Mouse (Mus musculus): Measurements from ENCODE around the gene Cyth3. TPM values are rescaled to one million over a fixed set of nuclear protein-coding genes. Genes with fewer than 3 reads are reported as not detected.

Cyth3 gene
- total and polyA plus RNA-seq, 2 experiments from 2014 or later: 35.5 to 43.3 TPM

DNA sequence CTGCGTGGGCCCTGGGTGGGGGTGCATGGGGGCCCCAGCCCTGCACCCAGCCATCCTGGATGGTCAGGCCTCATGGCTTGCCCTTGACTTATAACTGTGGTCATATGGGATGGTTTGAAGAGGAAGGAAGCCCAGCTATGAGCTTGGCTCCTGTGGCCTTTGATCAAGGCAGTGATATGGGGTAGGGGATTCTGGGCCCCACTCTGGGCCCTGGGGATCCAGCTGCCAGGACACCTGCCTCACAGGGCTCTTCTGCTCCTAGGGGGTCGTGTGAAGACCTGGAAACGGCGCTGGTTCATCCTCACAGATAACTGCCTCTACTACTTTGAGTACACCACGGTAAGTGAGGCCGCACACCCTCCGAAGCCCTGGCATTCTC lies 84.6 kb downstream of the Cyth3 start:
- no peak overlapping the region for H3K27ac ChIP-seq
- no peak for ATAC-seq
- H3K4me1 ChIP-seq (ENCODE audit: insufficient read depth, low read length): 0 out of 2 replicates have a peak, but pooled peaks cover 2% of the 10 kb centered on the region
- H3K27me3 ChIP-seq (ENCODE audit: insufficient read depth, low read length): no peaks in the 10 kb centered on the region
- no peak overlapping the region for H3K9ac ChIP-seq (replicated peaks; ENCODE audit: low read length)
- no peak for TF ChIP-seq CTCF (IDR thresholded peaks at IDR 0.05; ENCODE audit: low read depth)
- H3K4me2 ChIP-seq (ENCODE audit: low read depth, low read length): no peak overlapping the region
- H3K9me3 ChIP-seq (ENCODE audit: low read length): no peaks in the 10 kb centered on the region
- WGBS: 84% methylated on average over 7 of the region's 7 CpGs
- DNase-seq (ENCODE audit: low spot score): no peak
- H3K4me3 ChIP-seq (ENCODE audit: low read length): no peak overlapping the region
- peaks cover 38% of the 10 kb centered on the region for H3K36me3 ChIP-seq (ENCODE audit: insufficient read depth, low read length)

DNA sequence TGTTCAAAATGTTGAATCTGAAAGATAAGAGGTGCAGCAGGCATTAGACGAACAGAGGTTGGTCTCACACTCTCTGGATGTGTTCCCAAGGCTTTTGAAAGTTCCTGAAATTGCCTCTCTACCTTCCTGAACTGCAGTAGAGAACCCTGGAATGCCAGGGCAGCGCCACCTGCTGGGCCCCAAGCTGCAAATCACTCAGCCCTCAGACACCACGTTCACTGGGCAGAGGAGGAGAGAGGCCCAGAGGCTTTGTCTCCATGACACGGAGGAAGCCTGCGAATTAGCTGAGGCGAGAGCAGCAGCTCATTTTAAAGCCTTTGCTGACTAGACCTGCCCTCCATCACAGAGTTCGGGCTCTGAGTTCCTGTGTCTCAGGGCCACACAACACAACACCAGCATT lies 89.1 kb downstream of the Cyth3 start:
- 9% methylated on average over 7 of the region's 7 CpGs for WGBS
- no peak overlapping the region for H3K9ac ChIP-seq (replicated peaks; ENCODE audit: low read length)
- H3K4me2 ChIP-seq (ENCODE audit: low read depth, low read length): no peak overlapping the region
- no peaks in the 10 kb centered on the region for H3K4me1 ChIP-seq (ENCODE audit: insufficient read depth, low read length)
- H3K9me3 ChIP-seq (ENCODE audit: low read length): no peaks in the 10 kb centered on the region
- no peak overlapping the region for H3K27ac ChIP-seq
- no peaks in the 10 kb centered on the region for H3K27me3 ChIP-seq (ENCODE audit: insufficient read depth, low read length)
- peak; percentile 87 for DNase-seq (ENCODE audit: low spot score)
- peak; percentile 92 for TF ChIP-seq CTCF (IDR thresholded peaks at IDR 0.05; ENCODE audit: low read depth)
- ATAC-seq: peak; percentile 84
- H3K4me3 ChIP-seq (ENCODE audit: low read length): no peak overlapping the region
- H3K36me3 ChIP-seq (ENCODE audit: insufficient read depth, low read length): peaks cover 67% of the 10 kb centered on the region

DNA sequence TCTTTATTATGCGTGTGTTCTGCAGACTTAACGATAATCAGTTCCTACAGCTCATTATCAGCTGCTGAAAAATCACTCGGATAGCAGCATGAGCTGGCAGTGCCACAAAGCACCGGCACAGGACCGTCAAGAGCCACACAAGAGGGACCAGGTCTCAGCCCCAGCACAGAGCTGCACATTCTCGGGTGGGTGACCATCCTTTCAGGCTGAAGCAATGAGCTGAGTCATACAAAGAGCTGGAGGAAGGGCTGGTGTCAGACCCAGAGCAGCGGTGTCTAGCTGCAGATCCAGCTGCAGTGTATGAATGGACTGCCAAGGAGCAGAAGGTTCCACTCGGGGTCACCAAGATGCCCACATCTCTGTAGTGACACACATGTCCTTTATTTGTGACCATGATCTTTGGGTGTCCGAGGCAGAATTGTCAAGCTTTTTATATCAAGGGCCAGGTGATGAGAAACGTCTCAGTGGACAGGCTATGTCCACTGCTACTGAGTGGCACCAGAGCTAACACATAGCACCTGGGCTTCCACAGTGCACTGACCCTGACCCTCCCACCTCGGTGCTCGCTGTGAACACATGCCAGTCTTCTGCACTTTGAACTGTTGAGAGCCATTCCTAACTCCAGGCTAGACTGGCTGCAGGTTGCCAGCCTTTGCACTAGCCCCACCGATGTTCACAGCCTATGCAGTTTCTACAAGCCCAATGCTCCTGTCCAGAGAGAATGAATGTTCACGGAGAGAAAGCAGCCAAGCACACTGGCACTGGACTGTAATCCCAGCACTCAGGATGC lies 90.0 kb downstream of the Cyth3 start:
- ATAC-seq (no peak), DNase-seq (ENCODE audit: low spot score) (no peak)
- Histone ChIP-seq H3K9me3 (ENCODE audit: low read length) (no peaks in the 10 kb centered on the region), H3K4me3 (ENCODE audit: low read length) (no peak overlapping the region), H3K36me3 (ENCODE audit: insufficient read depth, low read length) (peaks cover 73% of the 10 kb centered on the region), H3K27ac (no peak overlapping the region), H3K4me1 (ENCODE audit: insufficient read depth, low read length) (no peaks in the 10 kb centered on the region), H3K9ac (replicated peaks; ENCODE audit: low read length) (no peak overlapping the region), H3K27me3 (ENCODE audit: insufficient read depth, low read length) (no peaks in the 10 kb centered on the region), H3K4me2 (ENCODE audit: low read depth, low read length) (no peak overlapping the region)
- 79% methylated on average over 14 of the region's 14 CpGs for WGBS
- no peak for TF ChIP-seq CTCF (IDR thresholded peaks at IDR 0.05; ENCODE audit: low read depth)

DNA sequence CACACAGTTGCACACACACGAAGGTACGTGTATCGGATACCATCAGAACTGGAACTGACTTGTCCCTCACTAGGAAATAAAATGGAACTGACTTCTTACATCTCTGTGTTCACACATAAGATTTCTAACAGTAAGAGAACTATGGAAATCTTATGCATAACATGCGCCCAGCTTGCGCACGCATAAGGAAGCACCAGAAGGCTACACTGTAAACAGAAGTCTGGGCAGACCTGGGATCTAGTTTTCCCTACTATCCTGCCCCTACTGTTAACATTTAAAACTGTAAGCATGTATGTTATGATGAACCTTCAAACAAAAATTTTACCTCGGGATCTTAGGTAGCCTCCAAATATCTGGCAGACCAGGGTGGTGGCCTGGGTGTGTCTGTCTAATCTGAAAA lies 99.7 kb downstream of the Cyth3 start:
- Histone ChIP-seq H3K27ac (no peak overlapping the region), H3K4me2 (ENCODE audit: low read depth, low read length) (no peak overlapping the region), H3K27me3 (ENCODE audit: insufficient read depth, low read length) (no peaks in the 10 kb centered on the region), H3K9me3 (ENCODE audit: low read length) (no peaks in the 10 kb centered on the region), H3K9ac (replicated peaks; ENCODE audit: low read length) (no peak overlapping the region), H3K36me3 (ENCODE audit: insufficient read depth, low read length) (peaks cover 77% of the 10 kb centered on the region), H3K4me1 (ENCODE audit: insufficient read depth, low read length) (no peaks in the 10 kb centered on the region), H3K4me3 (ENCODE audit: low read length) (no peak overlapping the region)
- 95% methylated on average over 7 of the region's 7 CpGs for WGBS
- no peak for DNase-seq (ENCODE audit: low spot score)
- TF ChIP-seq CTCF (IDR thresholded peaks at IDR 0.05; ENCODE audit: low read depth): no peak
- no peak for ATAC-seq

DNA sequence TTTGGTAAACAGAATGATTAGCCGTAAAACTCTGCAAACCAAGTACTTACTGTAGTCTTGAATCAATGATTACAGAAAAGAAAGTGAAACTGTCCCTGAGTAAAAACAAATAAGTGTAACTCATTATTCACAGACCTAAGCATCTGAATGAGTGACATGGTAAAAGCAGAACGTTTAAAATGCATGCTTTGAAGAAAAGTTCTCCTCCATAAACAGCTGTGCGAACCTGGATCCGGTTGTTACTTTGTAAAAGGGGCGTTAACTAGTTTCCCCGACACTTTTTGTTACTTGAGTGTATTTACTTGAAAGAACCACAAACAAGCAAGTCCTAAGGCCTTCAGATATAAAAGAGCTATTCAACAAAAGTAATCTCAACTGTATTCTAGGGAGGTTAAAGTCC lies 108.7 kb downstream of the Cyth3 start:
- Histone ChIP-seq H3K4me1 (ENCODE audit: insufficient read depth, low read length) (no peaks in the 10 kb centered on the region; the same call in 1 of the 2 replicates), H3K4me3 (ENCODE audit: low read length) (peak overlapping the region; percentile 94), H3K9me3 (ENCODE audit: low read length) (no peaks in the 10 kb centered on the region), H3K27ac (no peak overlapping the region), H3K27me3 (ENCODE audit: insufficient read depth, low read length) (no peaks in the 10 kb centered on the region), H3K4me2 (ENCODE audit: low read depth, low read length) (peak overlapping the region; percentile 86), H3K36me3 (ENCODE audit: insufficient read depth, low read length) (peaks cover 8% of the 10 kb centered on the region; the same call in 1 of the 2 replicates), H3K9ac (replicated peaks; ENCODE audit: low read length) (peak overlapping the region; percentile 98)
- no peak for ATAC-seq
- TF ChIP-seq CTCF (IDR thresholded peaks at IDR 0.05; ENCODE audit: low read depth): no peak
- DNase-seq (ENCODE audit: low spot score): no peak
- 12% methylated on average over 6 of the region's 6 CpGs for WGBS

DNA sequence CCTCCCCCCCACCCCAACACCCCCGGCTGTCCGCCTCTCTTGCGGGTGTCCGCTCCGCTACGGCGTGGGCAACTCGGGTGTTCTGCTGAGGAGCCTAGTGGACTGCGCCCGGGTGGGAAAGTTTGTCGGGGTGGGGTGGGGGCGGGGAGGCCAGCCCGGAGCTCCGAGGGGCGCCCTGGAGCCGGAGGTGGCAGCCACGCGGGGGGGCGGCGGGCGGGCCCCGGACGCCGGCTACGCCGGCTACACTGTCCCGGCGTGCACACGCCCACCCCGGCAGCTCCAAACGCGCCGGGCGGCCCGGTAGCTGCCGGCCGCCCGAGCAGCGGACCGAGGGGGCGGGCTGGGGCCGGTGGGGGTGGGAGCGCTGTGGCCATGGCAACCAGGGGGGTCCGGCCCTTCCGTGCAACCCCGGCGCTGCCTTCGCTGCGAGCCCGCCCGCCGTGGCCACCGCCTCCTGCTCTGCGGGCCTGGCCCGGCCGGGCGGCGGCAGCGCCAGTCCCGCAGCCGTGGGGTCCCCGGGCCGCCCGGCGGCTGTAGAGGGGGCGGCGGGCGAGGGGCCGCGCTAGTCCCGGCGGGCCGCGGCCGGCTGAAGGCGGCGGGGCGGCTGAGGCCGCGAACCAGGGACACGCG lies 109.4 kb downstream of the Cyth3 start:
- Histone ChIP-seq H3K9ac (replicated peaks; ENCODE audit: low read length) (peak overlapping the region; percentile 98), H3K27ac (peak overlapping the region; percentile 90), H3K36me3 (ENCODE audit: insufficient read depth, low read length) (peaks cover 8% of the 10 kb centered on the region; the same call in 1 of the 2 replicates), H3K4me2 (ENCODE audit: low read depth, low read length) (peak overlapping the region; percentile 86), H3K9me3 (ENCODE audit: low read length) (no peaks in the 10 kb centered on the region), H3K4me3 (ENCODE audit: low read length) (peak overlapping the region; percentile 94), H3K27me3 (ENCODE audit: insufficient read depth, low read length) (no peaks in the 10 kb centered on the region), H3K4me1 (ENCODE audit: insufficient read depth, low read length) (no peaks in the 10 kb centered on the region; the same call in 1 of the 2 replicates)
- WGBS: 1% methylated on average over 69 of the region's 82 CpGs
- DNase-seq (ENCODE audit: low spot score): peak; percentile 20
- TF ChIP-seq CTCF (IDR thresholded peaks at IDR 0.05; ENCODE audit: low read depth): no peak
- peak; percentile 11 for ATAC-seq
